Mouse (Mus musculus): ENCODE results near the gene H6pd.

DNA sequence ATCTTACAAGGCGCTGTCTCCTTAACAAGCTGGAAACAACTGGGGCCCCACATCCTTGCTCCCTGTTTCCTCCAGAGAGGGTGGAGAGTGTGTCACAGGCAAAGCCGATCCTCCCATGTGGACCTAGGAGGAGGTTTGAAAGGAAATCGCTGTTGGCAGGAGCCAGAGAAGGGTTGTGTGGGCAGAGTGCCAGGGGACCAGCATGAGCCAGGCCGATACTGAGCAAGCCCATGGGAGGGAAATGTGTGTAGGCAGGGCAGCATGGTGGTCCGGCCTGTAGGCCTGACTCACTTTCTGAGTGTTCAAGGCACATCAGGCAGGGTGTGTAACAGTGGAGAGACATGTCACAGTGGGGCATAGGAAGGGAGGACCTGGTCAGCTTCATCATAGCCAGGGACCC, 42.6 kb downstream of the H6pd start:
- TF ChIP-seq CTCF (IDR thresholded peaks at IDR 0.05; ENCODE audit: control insufficient read depth, insufficient read depth, insufficient read length), result no peak
- no peak for TF ChIP-seq MAX (IDR thresholded peaks at IDR 0.05)
- no peak for TF ChIP-seq MYOD1 (IDR thresholded peaks at IDR 0.05; ENCODE audit: control insufficient read depth, insufficient read length, low read depth)
- TF ChIP-seq USF1 (IDR thresholded peaks at IDR 0.05; ENCODE audit: low read depth), result no peak
